Mouse (Mus musculus): ENCODE results near the gene Tbc1d24.

DNA sequence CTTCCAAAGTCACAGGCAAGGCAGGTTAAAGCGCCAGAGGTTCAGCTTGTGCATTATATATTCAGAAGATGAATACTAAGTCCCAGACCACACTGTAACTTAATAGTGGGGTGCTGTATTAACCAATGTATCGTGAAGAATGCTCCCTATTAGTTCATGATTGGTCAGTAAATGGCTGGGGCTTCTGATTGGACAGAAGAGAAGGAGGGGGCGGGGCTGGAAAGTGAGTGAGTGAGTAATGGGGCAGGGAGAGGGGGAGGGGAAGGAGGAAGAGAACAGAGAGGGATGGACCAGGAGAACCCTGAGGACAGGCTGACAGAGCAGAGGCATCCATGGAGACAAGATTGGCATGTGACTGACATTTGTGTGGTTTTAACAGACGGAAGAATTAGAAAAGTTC is 11.5 kb upstream of the Tbc1d24 start:
- TF ChIP-seq CTCF (IDR thresholded peaks at IDR 0.05; ENCODE audit: low read depth) (no peak), EP300 (IDR thresholded peaks at IDR 0.05; ENCODE audit: low read depth) (no peak)

All from liver, embryonic 14.5 days (tissue).